Mouse (Mus musculus) embryonic facial prominence, embryonic 11.5 days (tissue): Measurements from ENCODE around the gene Tyw1. TPM values are rescaled to one million over a fixed set of nuclear protein-coding genes. Genes with fewer than 3 reads are reported as not detected.

Experiments
- ATAC-seq: fragments of 200-750 bp; cut with Nextera tagmentation; replicated peaks from 2 replicates; pipeline ENCODE4 v1.8.0; 2017; ENCODE audit warnings: low read depth; ENCODE audit not compliant: insufficient number of reproducible peaks, low FRiP score, low TSS enrichment
- DNase-seq: peaks from one replicate; pipeline ENCODE4 v3.0.0-alpha.2; 2015; ENCODE audit warnings: low spot score
- H3K27ac ChIP-seq: fragments of 300-500 bp; sonication (generic); replicated peaks from 2 replicates; pipeline ENCODE4 v1.5.1; 2014; ENCODE audit warnings: mild to moderate bottlenecking, low read depth, low read length, control low read depth
- H3K27me3 ChIP-seq: fragments of 300-500 bp; sonication (generic); 2 replicates; pipeline ENCODE4 v1.6.1; 2014; ENCODE audit warnings: mild to moderate bottlenecking, low read length, moderate library complexity, mixed read lengths; ENCODE audit not compliant: control insufficient read depth, insufficient read depth
- H3K36me3 ChIP-seq: fragments of 300-500 bp; sonication (generic); replicated peaks from 2 replicates; pipeline ENCODE4 v1.6.1; 2014; ENCODE audit warnings: low read depth, mild to moderate bottlenecking, low read length, moderate library complexity, mixed read lengths; ENCODE audit not compliant: control insufficient read depth, insufficient read depth
- H3K4me1 ChIP-seq: fragments of 300-500 bp; sonication (generic); 2 replicates; pipeline ENCODE4 v1.6.1; 2014; ENCODE audit warnings: low read length, mixed read lengths; ENCODE audit not compliant: control insufficient read depth, insufficient read depth
- H3K4me2 ChIP-seq: fragments of 300-500 bp; sonication (generic); 2 replicates; pipeline ENCODE4 v1.6.1; 2014; ENCODE audit warnings: low read depth, mild to moderate bottlenecking, control low read depth, low read length, moderate library complexity
- H3K4me3 ChIP-seq: fragments of 300-500 bp; sonication (generic); 2 replicates; pipeline ENCODE4 v1.5.1; 2014; ENCODE audit warnings: low read depth, low read length, control low read depth
- H3K9ac ChIP-seq: fragments of 300-500 bp; sonication (generic); replicated peaks from 2 replicates; pipeline ENCODE4 v1.6.1; 2014; ENCODE audit warnings: mild to moderate bottlenecking, control low read depth, low read length
- H3K9me3 ChIP-seq: fragments of 300-500 bp; sonication (generic); replicated peaks from 2 replicates; pipeline ENCODE4 v1.6.1; 2016; ENCODE audit warnings: mild to moderate bottlenecking, low read length, inconsistent platforms, mixed read lengths; ENCODE audit not compliant: control insufficient read depth
- WGBS: fragments of 180-500 bp; shearing (Covaris S2); extraction: QIAGEN DNeasy Blood & Tissue Kit; methylation state at CpG from one replicate; pipeline ENCODE4 v1.1.7; 2014; 5-methylcytosine and 5-hydroxymethylcytosine counted together
- polyA plus RNA-seq: library from polyadenylated mRNA; unstranded; fragments of >200 nt; fragmentation: Nextera tagmentation; extraction: Ambion mirVana; gene quantifications from 2 replicates; pipeline ENCODE4 v1.2.1, GENCODE M21; 2014

Tyw1 gene
- polyA plus RNA-seq, 1 experiment from 2014 or later = 27.8 TPM

DNA sequence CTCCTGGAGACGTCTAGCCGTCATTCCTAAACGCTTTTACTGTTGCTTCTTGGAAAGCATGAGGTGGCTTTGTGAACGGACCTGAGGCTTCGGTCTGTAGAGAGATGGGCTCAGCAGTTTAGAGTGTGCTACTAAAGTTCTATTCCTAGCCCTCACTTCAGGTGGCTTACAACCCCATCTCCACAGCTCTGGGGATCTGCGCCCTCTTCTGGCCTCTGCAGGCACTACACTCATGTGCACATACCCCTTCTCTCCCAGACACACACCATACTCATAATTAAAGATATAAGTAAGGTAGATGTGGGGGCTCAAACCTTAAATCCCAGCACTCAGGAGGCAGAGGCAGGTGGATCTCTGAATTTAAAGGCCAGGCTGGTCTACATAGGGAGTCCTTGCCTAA, 34.8 kb downstream of the Tyw1 start:
- WGBS = 99% methylated on average over 6 of the region's 6 CpGs
- Histone ChIP-seq H3K9me3 (no peaks in the 10 kb centered on the region), H3K4me1 (no peaks in the 10 kb centered on the region), H3K27ac (no peak overlapping the region), H3K9ac (no peak overlapping the region), H3K4me2 (no peak overlapping the region), H3K27me3 (no peaks in the 10 kb centered on the region), H3K4me3 (no peak overlapping the region), H3K36me3 (peaks cover 3% of the 10 kb centered on the region)
- DNase-seq = no peak
- no peak for ATAC-seq

GRCm38 (mm10) chr5:130290775-130291174, 35.4 kb downstream of the Tyw1 start:
- H3K4me2 ChIP-seq = no peak overlapping the region
- no peak for DNase-seq
- no peaks in the 10 kb centered on the region for H3K9me3 ChIP-seq
- H3K4me1 ChIP-seq = no peaks in the 10 kb centered on the region
- H3K9ac ChIP-seq = no peak overlapping the region
- H3K27ac ChIP-seq = no peak overlapping the region
- 94% methylated on average over 12 of the region's 12 CpGs for WGBS
- no peaks in the 10 kb centered on the region for H3K27me3 ChIP-seq
- no peak overlapping the region for H3K4me3 ChIP-seq
- no peak for ATAC-seq
- peaks cover 3% of the 10 kb centered on the region for H3K36me3 ChIP-seq

DNA sequence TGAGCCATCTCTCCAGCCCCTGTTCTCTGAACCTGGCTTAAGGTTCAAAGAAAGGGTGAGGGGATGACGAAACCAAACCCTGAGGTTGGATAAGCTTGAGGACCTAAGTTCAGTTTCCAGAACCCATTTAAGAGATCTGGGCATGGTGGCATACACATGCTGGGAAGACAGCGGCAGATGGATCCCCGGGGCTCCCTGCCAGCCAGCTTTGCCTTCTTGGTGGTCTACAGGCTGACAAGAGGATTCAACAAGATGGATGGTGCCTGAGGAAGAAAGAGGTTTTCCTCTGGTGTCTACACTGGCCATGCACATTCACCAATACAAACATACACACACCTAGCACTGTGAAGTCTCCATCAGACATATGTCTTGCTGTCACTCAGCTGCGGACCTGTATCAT, 37.6 kb downstream of the Tyw1 start:
- no peak overlapping the region for H3K4me3 ChIP-seq
- H3K9ac ChIP-seq = no peak overlapping the region
- H3K27me3 ChIP-seq = no peaks in the 10 kb centered on the region
- no peak for ATAC-seq
- peaks cover 3% of the 10 kb centered on the region for H3K36me3 ChIP-seq
- no peaks in the 10 kb centered on the region for H3K4me1 ChIP-seq
- DNase-seq = no peak
- no peaks in the 10 kb centered on the region for H3K9me3 ChIP-seq
- WGBS = 87% methylated on average over 4 of the region's 4 CpGs
- H3K27ac ChIP-seq = no peak overlapping the region
- no peak overlapping the region for H3K4me2 ChIP-seq

GRCm38 (mm10) chr5:130293941-130294340, 38.5 kb downstream of the Tyw1 start:
- Histone ChIP-seq H3K9me3 (no peaks in the 10 kb centered on the region), H3K4me3 (no peak overlapping the region), H3K27me3 (no peaks in the 10 kb centered on the region), H3K36me3 (peaks cover 3% of the 10 kb centered on the region), H3K27ac (no peak overlapping the region), H3K4me1 (no peaks in the 10 kb centered on the region), H3K9ac (no peak overlapping the region), H3K4me2 (no peak overlapping the region)
- no peak for ATAC-seq
- no peak for DNase-seq
- 77% methylated on average over 5 of the region's 5 CpGs for WGBS

DNA sequence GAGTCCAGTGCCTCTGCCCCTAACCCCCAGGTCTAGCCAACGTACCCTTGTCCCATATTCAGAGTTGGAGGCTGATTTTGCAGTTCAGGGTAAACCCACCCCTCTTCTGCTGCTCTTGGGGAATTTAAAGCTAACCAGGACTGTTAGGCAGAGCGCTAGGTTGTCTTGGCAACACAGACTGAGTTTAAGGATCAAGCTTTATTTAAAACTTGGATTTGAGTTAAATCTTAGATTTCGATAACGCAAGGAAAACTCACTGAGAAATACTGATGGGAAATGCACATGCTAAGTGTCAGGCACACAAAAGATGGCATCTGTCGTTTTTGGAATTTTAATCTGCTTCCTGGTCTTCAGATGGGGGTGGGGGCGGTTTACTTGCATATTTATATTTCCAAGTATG, 39.2 kb downstream of the Tyw1 start:
- Histone ChIP-seq H3K36me3 (peaks cover 3% of the 10 kb centered on the region), H3K27ac (no peak overlapping the region)
- 93% methylated on average over 6 of the region's 6 CpGs for WGBS

DNA sequence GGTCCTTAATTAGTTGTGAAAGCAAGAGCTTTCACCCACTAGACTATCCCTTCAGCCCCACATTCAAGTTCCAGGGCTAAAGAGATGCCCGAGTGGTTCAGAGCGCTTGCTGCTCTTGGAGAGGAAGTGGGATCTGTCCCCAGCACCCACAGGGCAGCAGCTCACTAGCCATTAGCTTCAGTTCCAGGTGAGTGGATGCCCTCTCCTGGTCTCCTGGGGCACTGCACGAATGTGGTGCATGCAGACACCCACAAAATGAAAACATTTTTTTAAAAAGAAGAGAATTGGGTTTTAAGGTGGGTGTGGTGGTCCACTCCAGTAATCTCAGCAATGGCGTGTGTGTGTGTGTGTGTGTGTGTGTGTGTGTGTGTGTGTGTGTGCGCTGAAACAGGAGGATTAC, 40.7 kb downstream of the Tyw1 start:
- ATAC-seq (no peak), DNase-seq (no peak)
- H3K4me1 ChIP-seq = no peaks in the 10 kb centered on the region
- H3K36me3 ChIP-seq = no peaks in the 10 kb centered on the region; the same call in none of the 2 replicates
- H3K9me3 ChIP-seq = no peaks in the 10 kb centered on the region
- no peak overlapping the region for H3K27ac ChIP-seq
- no peak overlapping the region for H3K9ac ChIP-seq
- no peak overlapping the region for H3K4me3 ChIP-seq
- H3K27me3 ChIP-seq = no peaks in the 10 kb centered on the region
- no peak overlapping the region for H3K4me2 ChIP-seq
- 83% methylated on average over 5 of the region's 5 CpGs for whole genome bisulfite sequencing

More for the DNA sequence above, 39.2 kb downstream of the Tyw1 start:
- H3K4me2 ChIP-seq = no peak overlapping the region
- no peaks in the 10 kb centered on the region for H3K9me3 ChIP-seq
- no peaks in the 10 kb centered on the region for H3K4me1 ChIP-seq
- H3K27me3 ChIP-seq = no peaks in the 10 kb centered on the region
- H3K4me3 ChIP-seq = no peak overlapping the region
- ATAC-seq (no peak), DNase-seq (no peak)
- H3K9ac ChIP-seq = no peak overlapping the region

DNA sequence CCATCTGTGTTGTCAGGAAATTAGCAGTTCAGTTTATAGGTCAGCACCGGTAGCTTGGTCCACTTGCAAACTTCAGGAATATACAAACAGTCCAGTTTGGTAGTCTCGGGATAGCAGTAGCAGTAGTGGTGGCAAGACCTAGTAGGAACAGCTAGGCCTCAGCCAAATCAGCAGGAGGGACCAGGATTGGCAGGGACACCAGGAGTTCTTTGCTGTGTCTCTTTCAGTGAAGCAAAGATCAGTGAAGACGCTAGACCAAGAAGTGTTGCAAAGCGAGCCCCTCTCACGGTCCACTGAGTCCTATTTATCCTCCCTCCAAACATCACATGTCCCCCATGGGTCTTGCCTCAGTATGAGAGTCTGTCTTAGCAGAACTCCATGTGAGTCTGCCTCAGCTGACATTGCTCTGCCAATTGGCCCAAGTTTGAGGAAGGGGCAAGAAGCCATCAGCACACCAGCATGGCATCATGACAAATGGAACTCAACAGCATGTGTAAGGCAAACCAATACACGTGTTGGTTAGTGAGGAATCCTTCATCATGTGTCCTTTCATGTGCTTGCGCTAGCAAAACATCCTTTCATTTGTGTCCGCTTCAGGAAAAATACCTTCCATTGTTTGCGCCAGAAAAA, 43.5 kb downstream of the Tyw1 start:
- DNase-seq = no peak
- H3K27me3 ChIP-seq = no peaks in the 10 kb centered on the region
- no peak overlapping the region for H3K27ac ChIP-seq
- no peaks in the 10 kb centered on the region for H3K9me3 ChIP-seq
- H3K4me1 ChIP-seq = no peaks in the 10 kb centered on the region
- H3K4me3 ChIP-seq = no peak overlapping the region
- ATAC-seq = no peak
- no peak overlapping the region for H3K4me2 ChIP-seq
- 95% methylated on average over 9 of the region's 9 CpGs for WGBS
- H3K36me3 ChIP-seq = no peaks in the 10 kb centered on the region; the same call in none of the 2 replicates
- no peak overlapping the region for H3K9ac ChIP-seq

- WGBS = 97% methylated on average over 8 of the region's 8 CpGs
- Histone ChIP-seq H3K4me1 (no peaks in the 10 kb centered on the region), H3K36me3 (no peaks in the 10 kb centered on the region; the same call in none of the 2 replicates), H3K9me3 (no peaks in the 10 kb centered on the region), H3K4me2 (no peak overlapping the region), H3K4me3 (no peak overlapping the region), H3K27ac (no peak overlapping the region), H3K9ac (no peak overlapping the region), H3K27me3 (no peaks in the 10 kb centered on the region)
- DNase-seq (no peak), ATAC-seq (no peak)
Observed at GRCm38 (mm10) chr5:130299526-130299925, 44.1 kb downstream of the Tyw1 start.
